Mouse (Mus musculus): ENCODE measurements at regions not wholly inside any gene's neighbourhood (a gene's known extent, or its start where the extent isn't known, plus 50 kb on each side); places are given as distances from the start of the nearest gene placed in this dataset.
A peak's percentile ranks its signal among the peaks of the same experiment; 100 is the strongest.

DNA sequence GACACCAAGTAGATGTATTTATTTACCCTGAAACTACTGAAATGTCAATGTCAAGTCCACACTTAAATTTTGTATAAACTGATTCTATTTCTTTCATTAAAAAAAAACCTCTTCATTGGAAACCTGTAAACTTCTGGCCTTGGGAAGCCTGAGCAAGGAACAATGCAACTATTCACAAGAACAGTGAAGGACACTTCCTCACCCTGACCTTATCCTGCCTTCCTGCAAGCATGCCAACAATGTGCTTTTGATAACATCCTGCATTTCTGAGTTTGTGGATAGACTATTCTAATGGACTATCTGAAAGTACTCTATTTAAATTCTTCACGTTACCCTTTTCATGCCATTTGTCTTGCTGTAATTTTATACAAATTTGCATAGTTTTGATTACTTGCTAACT is 53.1 kb upstream of the Nabp1 start:
- Histone ChIP-seq H3K9me3 (ENCODE audit: control insufficient read depth, low read length) (no peaks in the 10 kb centered on the region), H3K36me3 (replicated peaks; ENCODE audit: control insufficient read depth, insufficient read depth, low read depth) (no peaks in the 10 kb centered on the region), H3K27ac (no peak overlapping the region), H3K4me1 (replicated peaks; ENCODE audit: control insufficient read depth in 2 of 2, insufficient read depth in 2 of 2, low read length in 1 of 2) (peaks cover 14 to 15% of the 10 kb centered on the region in 2 experiments), H3K9ac (replicated peaks) (no peak overlapping the region), H3K4me3 (ENCODE audit: insufficient read depth in 1 of 2, low read depth in 2 of 2, low read length in 2 of 2) (no peak overlapping the region), H3K4me2 (ENCODE audit: low read depth) (no peak overlapping the region), H3K27me3 (ENCODE audit: control insufficient read depth, insufficient read depth, low read length) (no peaks in the 10 kb centered on the region)
- 49% methylated on average over 1 of the region's 1 CpGs for WGBS (ENCODE audit: insufficient replicate concordance)
- no peak for DNase-seq (ENCODE audit: low read depth in 3 of 3, low spot score in 3 of 3)
- no peak for TF ChIP-seq CTCF (IDR thresholded peaks at IDR 0.05; ENCODE audit: low read depth)
- no peak for TF ChIP-seq EP300 (IDR thresholded peaks at IDR 0.05; ENCODE audit: low read depth)
- ATAC-seq (ENCODE audit: insufficient read depth), result no peak

DNA sequence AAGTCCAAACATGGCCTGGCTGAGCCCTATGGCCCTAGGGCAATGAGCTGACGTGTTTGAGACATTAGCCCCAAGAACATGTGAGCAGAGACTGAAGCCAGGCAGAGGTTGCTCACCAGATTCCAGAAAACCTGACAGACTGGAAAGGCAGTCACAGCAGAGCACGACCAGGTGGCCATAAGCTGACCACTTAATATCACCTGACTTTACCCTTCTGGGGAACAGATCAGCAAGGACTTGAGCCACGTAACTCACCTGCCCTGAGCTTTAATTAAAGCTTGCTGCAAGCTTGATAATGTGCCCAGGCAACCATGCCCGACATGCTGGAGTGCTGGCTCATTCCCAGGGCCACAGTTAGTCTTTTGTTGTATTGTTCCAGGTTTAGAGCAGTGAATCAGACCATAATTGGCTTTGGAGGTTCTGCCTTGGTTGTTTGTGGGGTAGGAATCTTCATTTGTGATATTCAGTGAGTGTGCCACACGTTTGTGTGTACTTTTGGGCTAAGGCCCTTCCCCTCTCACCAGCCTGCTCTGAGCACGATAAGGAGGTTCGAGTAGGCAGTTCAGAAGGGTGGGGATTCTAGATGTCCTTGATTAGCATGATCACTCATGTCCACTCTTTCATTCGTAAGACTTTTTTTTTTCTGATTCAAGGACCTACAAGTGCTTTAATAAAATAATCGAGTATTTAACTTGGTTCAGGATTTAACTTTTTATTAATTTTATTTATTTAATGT is 52.1 kb upstream of the Nabp1 start:
- DNase-seq (ENCODE audit: low read depth in 3 of 3, low spot score in 3 of 3), result peak; percentile 27 to 32 (median 28)
- WGBS (ENCODE audit: insufficient replicate concordance), result 32% methylated on average over 9 of the region's 9 CpGs
- no peak overlapping the region for H3K9ac ChIP-seq (replicated peaks)
- peak overlapping the region; percentile 22; the same call in 1 of the 2 replicates for H3K27ac ChIP-seq
- H3K4me2 ChIP-seq (ENCODE audit: low read depth), result peak overlapping the region; percentile 31; the same call in 1 of the 2 replicates
- peak; percentile 91 for ATAC-seq (ENCODE audit: insufficient read depth)
- H3K4me1 ChIP-seq (replicated peaks; ENCODE audit: control insufficient read depth in 2 of 2, insufficient read depth in 2 of 2, low read length in 1 of 2), result peaks cover 14 to 15% of the 10 kb centered on the region in 2 experiments
- no peaks in the 10 kb centered on the region for H3K36me3 ChIP-seq (replicated peaks; ENCODE audit: control insufficient read depth, insufficient read depth, low read depth)
- no peaks in the 10 kb centered on the region for H3K27me3 ChIP-seq (ENCODE audit: control insufficient read depth, insufficient read depth, low read length)
- H3K4me3 ChIP-seq (ENCODE audit: insufficient read depth in 1 of 2, low read depth in 2 of 2, low read length in 2 of 2), result no peak overlapping the region
- no peaks in the 10 kb centered on the region for H3K9me3 ChIP-seq (ENCODE audit: control insufficient read depth, low read length)
- TF ChIP-seq EP300 (IDR thresholded peaks at IDR 0.05; ENCODE audit: low read depth) (peak; percentile 64), CTCF (IDR thresholded peaks at IDR 0.05; ENCODE audit: low read depth) (no peak)

DNA sequence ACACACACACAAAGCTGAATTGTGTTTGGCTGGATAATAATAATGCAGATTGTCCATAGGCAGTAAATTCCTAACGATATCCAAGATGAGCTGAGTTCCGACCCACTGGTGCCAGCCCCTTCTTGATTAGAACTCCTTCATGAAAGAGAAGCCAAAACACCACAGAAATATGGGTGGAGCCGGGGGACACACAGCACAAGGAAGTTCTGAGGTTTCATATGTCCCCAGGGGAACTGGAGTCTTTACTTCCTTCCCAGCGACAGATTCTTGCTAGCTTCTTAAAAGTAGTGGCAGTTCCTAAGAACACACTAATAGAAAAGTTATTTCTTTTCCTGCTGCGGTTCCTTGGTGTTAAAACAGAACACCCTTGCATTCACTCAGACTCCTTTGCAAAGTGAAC is 51.4 kb upstream of the Nabp1 start:
- WGBS (ENCODE audit: insufficient replicate concordance), result 26% methylated on average over 5 of the region's 5 CpGs
- H3K4me2 ChIP-seq (ENCODE audit: low read depth), result no peak overlapping the region
- H3K36me3 ChIP-seq (replicated peaks; ENCODE audit: control insufficient read depth, insufficient read depth, low read depth), result no peaks in the 10 kb centered on the region
- no peaks in the 10 kb centered on the region for H3K27me3 ChIP-seq (ENCODE audit: control insufficient read depth, insufficient read depth, low read length)
- DNase-seq (ENCODE audit: low read depth in 3 of 3, low spot score in 3 of 3) (no peak), ATAC-seq (ENCODE audit: insufficient read depth) (no peak)
- H3K4me1 ChIP-seq (replicated peaks; ENCODE audit: control insufficient read depth in 2 of 2, insufficient read depth in 2 of 2, low read length in 1 of 2), result peaks cover 14 to 15% of the 10 kb centered on the region in 2 experiments
- no peak overlapping the region for H3K27ac ChIP-seq
- TF ChIP-seq CTCF (IDR thresholded peaks at IDR 0.05; ENCODE audit: low read depth) (no peak), EP300 (IDR thresholded peaks at IDR 0.05; ENCODE audit: low read depth) (no peak)
- H3K4me3 ChIP-seq (ENCODE audit: insufficient read depth in 1 of 2, low read depth in 2 of 2, low read length in 2 of 2), result no peak overlapping the region
- no peaks in the 10 kb centered on the region for H3K9me3 ChIP-seq (ENCODE audit: control insufficient read depth, low read length)
- no peak overlapping the region for H3K9ac ChIP-seq (replicated peaks)

DNA sequence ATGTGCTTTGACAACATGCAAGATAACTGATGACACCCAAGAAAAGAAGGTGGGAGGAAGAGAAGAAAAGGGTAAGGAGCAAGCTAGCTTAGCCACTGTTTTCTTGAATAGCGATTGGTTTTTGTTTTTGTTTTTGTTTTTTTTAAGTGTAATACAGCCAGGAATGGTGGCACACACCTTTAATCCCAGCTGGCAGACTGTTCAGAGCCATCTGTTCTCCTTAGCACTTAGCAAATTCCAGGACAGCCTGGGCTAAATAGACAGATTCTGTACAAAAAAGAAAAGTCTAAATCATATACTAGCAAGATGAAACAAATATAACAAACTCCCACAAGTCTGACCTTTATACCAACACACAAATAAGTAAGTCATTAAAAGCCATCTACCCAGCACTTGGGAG is 50.4 kb upstream of the Nabp1 start:
- Histone ChIP-seq H3K27me3 (ENCODE audit: control insufficient read depth, insufficient read depth, low read length) (no peaks in the 10 kb centered on the region), H3K27ac (no peak overlapping the region), H3K36me3 (replicated peaks; ENCODE audit: control insufficient read depth, insufficient read depth, low read depth) (no peaks in the 10 kb centered on the region), H3K9me3 (ENCODE audit: control insufficient read depth, low read length) (no peaks in the 10 kb centered on the region), H3K4me3 (ENCODE audit: insufficient read depth in 1 of 2, low read depth in 2 of 2, low read length in 2 of 2) (no peak overlapping the region), H3K4me2 (ENCODE audit: low read depth) (no peak overlapping the region), H3K4me1 (replicated peaks; ENCODE audit: control insufficient read depth in 2 of 2, insufficient read depth in 2 of 2, low read length in 1 of 2) (peaks cover 14 to 15% of the 10 kb centered on the region in 2 experiments), H3K9ac (replicated peaks) (no peak overlapping the region)
- no peak for TF ChIP-seq CTCF (IDR thresholded peaks at IDR 0.05; ENCODE audit: low read depth)
- no peak for TF ChIP-seq EP300 (IDR thresholded peaks at IDR 0.05; ENCODE audit: low read depth)
- WGBS (ENCODE audit: insufficient replicate concordance), result 69% methylated on average over 1 of the region's 1 CpGs
- no peak for ATAC-seq (ENCODE audit: insufficient read depth)
- DNase-seq (ENCODE audit: low read depth in 3 of 3, low spot score in 3 of 3), result no peak
